In genomic region chr13:21469097-21469496, GRCm38 (mm10) we compare ENCODE assay signal across 10 mouse cellular contexts. TPM values are rescaled to one million over a fixed set of nuclear protein-coding genes. Genes with fewer than 3 reads are reported as not detected.
DNase-seq lines count a peak whose midpoint lies in the region; ATAC-seq and TF ChIP-seq lines count a peak whose summit lies in the region.
"Had no signal": no experiment of that assay in that cellular context is flagged by ENCODE, and none has a peak within 500 bp of the region (broad histone marks: within the 10 kb centered on the region; RNA-seq: fewer than 3 reads in every experiment).

No protein-coding gene starts in this region.

- peak overlapping the region; percentile 91 for H3K4me2 ChIP-seq in heart, embryonic 12.5 days
- H3K4me2 ChIP-seq in hindbrain, embryonic 14.5 days (replicated peaks): peak overlapping the region; percentile 82
- H3K4me2 ChIP-seq in liver, postnatal 0 days (ENCODE audit: low read depth, low read length): peak overlapping the region; percentile 97

- no peak for TF ChIP-seq EP300 in liver, postnatal 0 days (IDR thresholded peaks at IDR 0.05; ENCODE audit: low read depth)

- H3K4me1 ChIP-seq in heart, embryonic 12.5 days (replicated peaks): peaks cover 9% of the 10 kb centered on the region; the same call in 1 of the 2 replicates
- H3K4me1 ChIP-seq in hindbrain, embryonic 14.5 days (replicated peaks; ENCODE audit: control insufficient read depth, insufficient read depth, low read length): 0 out of 2 replicates have a peak, but pooled peaks cover 5% of the 10 kb centered on the region
- peaks cover 8% of the 10 kb centered on the region for H3K4me1 ChIP-seq in liver, postnatal 0 days (ENCODE audit: insufficient read depth)

- DNase-seq in heart, postnatal 25 days (ENCODE audit: low spot score): no peak
- peak; percentile 11 for DNase-seq in brain, adult 2 months (ENCODE audit: low read depth, low spot score)
- DNase-seq in hindbrain, embryonic 14.5 days (ENCODE audit: low spot score): no peak
- DNase-seq in liver, postnatal 0 days: no peak
- DNase-seq in frontal cortex, postnatal 14 days (ENCODE audit: low spot score in 2 of 2): no peak
- no peak for DNase-seq in layer of hippocampus, postnatal 36 days
- no peak for DNase-seq in adrenal gland, postnatal 10 days

- H3K27me3 ChIP-seq in heart, embryonic 12.5 days (replicated peaks): no peaks in the 10 kb centered on the region
- H3K27me3 ChIP-seq in hindbrain, embryonic 14.5 days (ENCODE audit: control insufficient read depth, insufficient read depth, low read length): no peaks in the 10 kb centered on the region; the same call in 1 of the 2 replicates
- no peaks in the 10 kb centered on the region for H3K27me3 ChIP-seq in liver, postnatal 0 days (ENCODE audit: insufficient read depth, low read length)

- H3K4me3 ChIP-seq in heart, embryonic 12.5 days: peak overlapping the region; percentile 66
- H3K4me3 ChIP-seq in hindbrain, embryonic 14.5 days (replicated peaks; ENCODE audit: low read length): no peak overlapping the region
- no peak overlapping the region; the same call in 1 of the 2 replicates for H3K4me3 ChIP-seq in liver, postnatal 0 days (ENCODE audit: low read depth, low read length)

- intact Hi-C loops in heart, postnatal 25 days (cut with DNase I): loop anchor here (5.0 kb wide), 2 partner anchors 38 to 63 kb away; partner anchors contain the start of gene Zkscan8

- no peaks in the 10 kb centered on the region for H3K9me3 ChIP-seq in heart, embryonic 12.5 days (replicated peaks)
- H3K9me3 ChIP-seq in hindbrain, embryonic 14.5 days (ENCODE audit: control insufficient read depth, low read length): no peaks in the 10 kb centered on the region
- no peaks in the 10 kb centered on the region for H3K9me3 ChIP-seq in liver, postnatal 0 days (ENCODE audit: low read length)

- no peak overlapping the region for H3K27ac ChIP-seq in heart, embryonic 12.5 days (ENCODE audit: poor library complexity, severe bottlenecking)
- no peak overlapping the region for H3K27ac ChIP-seq in hindbrain, embryonic 14.5 days
- H3K27ac ChIP-seq in liver, postnatal 0 days (ENCODE audit: low read depth): no peak overlapping the region

- H3K9ac ChIP-seq in heart, embryonic 12.5 days: no peak overlapping the region
- no peak overlapping the region for H3K9ac ChIP-seq in hindbrain, embryonic 14.5 days
- H3K9ac ChIP-seq in liver, postnatal 0 days (replicated peaks): no peak overlapping the region

- H3K36me3 ChIP-seq in heart, embryonic 12.5 days: no peaks in the 10 kb centered on the region
- H3K36me3 ChIP-seq in hindbrain, embryonic 14.5 days (replicated peaks; ENCODE audit: control insufficient read depth, insufficient read depth): no peaks in the 10 kb centered on the region
- no peaks in the 10 kb centered on the region for H3K36me3 ChIP-seq in liver, postnatal 0 days (replicated peaks; ENCODE audit: insufficient read depth, low read length)

- no peak for TF ChIP-seq CTCF in liver, postnatal 0 days (IDR thresholded peaks at IDR 0.05; ENCODE audit: low read depth)

- WGBS in heart, embryonic 12.5 days: 6% methylated on average over 9 of the region's 9 CpGs
- WGBS in hindbrain, embryonic 14.5 days: 25% methylated on average over 9 of the region's 9 CpGs
- WGBS in liver, postnatal 0 days (ENCODE audit: insufficient replicate concordance): 23% methylated on average over 9 of the region's 9 CpGs

- no peak for ATAC-seq in heart, embryonic 12.5 days (ENCODE audit: insufficient number of reproducible peaks, low FRiP score)
- no peak for ATAC-seq in hindbrain, embryonic 14.5 days (ENCODE audit: low FRiP score)
- ATAC-seq in liver, postnatal 0 days: no peak

RNA-seq across cellular contexts. Expression of gene Nkapl, which starts 0.8 kb away (rescaled TPM):
- 2.3 and 2.4 TPM in 2 replicates for polyA plus RNA-seq in heart, embryonic 12.5 days (2016; fragmentation: Nextera tagmentation; extraction: Ambion mirVana)
- total RNA-seq in heart, postnatal 25 days (2021): under 1 TPM; 0.39 to 0.75 TPM
- 3.0 and 3.7 TPM in 2 replicates for polyA plus RNA-seq in hindbrain, embryonic 14.5 days (2014; fragmentation: Nextera tagmentation; extraction: Ambion mirVana)
- polyA plus RNA-seq in liver, postnatal 0 days (2015; fragmentation: Nextera tagmentation; extraction: Ambion mirVana): 2.0 TPM in 2 replicates
- total RNA-seq in layer of hippocampus, postnatal 36 days (2021): 1 to 10 TPM in 1 of 2 experiments, under 1 TPM in 1; 0.78 to 1.2 TPM
- 1 to 10 TPM; 1.1 to 1.4 TPM for total RNA-seq in adrenal gland, postnatal 10 days (2021)

RNA-seq across cellular contexts. Expression of gene Zkscan4, which starts 9.6 kb away (rescaled TPM):
- 1.7 and 2.1 TPM in 2 replicates for polyA plus RNA-seq in heart, embryonic 12.5 days (2016; fragmentation: Nextera tagmentation; extraction: Ambion mirVana)
- total RNA-seq in heart, postnatal 25 days (2021): 1 to 10 TPM; 1.3 to 1.6 TPM
- polyA plus RNA-seq in hindbrain, embryonic 14.5 days (2014; fragmentation: Nextera tagmentation; extraction: Ambion mirVana): 8.9 and 9.9 TPM in 2 replicates
- polyA plus RNA-seq in liver, postnatal 0 days (2015; fragmentation: Nextera tagmentation; extraction: Ambion mirVana): 0.77 and 0.78 TPM in 2 replicates
- 1 to 10 TPM; 6.1 to 7.0 TPM for total RNA-seq in layer of hippocampus, postnatal 36 days (2021)
- 1 to 10 TPM; 2.4 to 3.4 TPM for total RNA-seq in adrenal gland, postnatal 10 days (2021)
- polyA plus RNA-seq: CD4-positive, CD25-positive, alpha-beta regulatory T cell, adult 4 months had no signal

RNA-seq across cellular contexts. Expression of gene Gm10065, which starts 10.1 kb away (rescaled TPM):
- not detected in 2 replicates for polyA plus RNA-seq in heart, embryonic 12.5 days (2016; fragmentation: Nextera tagmentation; extraction: Ambion mirVana)
- total RNA-seq in heart, postnatal 25 days (2021): not detected
- not detected in 2 replicates for polyA plus RNA-seq in hindbrain, embryonic 14.5 days (2014; fragmentation: Nextera tagmentation; extraction: Ambion mirVana)
- polyA plus RNA-seq in liver, postnatal 0 days (2015; fragmentation: Nextera tagmentation; extraction: Ambion mirVana): not detected in 2 replicates
- total RNA-seq in layer of hippocampus, postnatal 36 days (2021): not detected
- not detected for total RNA-seq in adrenal gland, postnatal 10 days (2021)
- total RNA-seq: adrenal gland, adult 2 months had no signal
- polyA plus RNA-seq: CD4-positive, CD25-positive, alpha-beta regulatory T cell, adult 4 months had no signal

RNA-seq across cellular contexts. Expression of gene Zscan26, which starts 15.6 kb away (rescaled TPM):
- polyA plus RNA-seq in heart, embryonic 12.5 days (2016; fragmentation: Nextera tagmentation; extraction: Ambion mirVana): 26.8 and 28.1 TPM in 2 replicates
- total RNA-seq in heart, postnatal 25 days (2021): 10 to 100 TPM; 20.2 to 21.8 TPM
- polyA plus RNA-seq in hindbrain, embryonic 14.5 days (2014; fragmentation: Nextera tagmentation; extraction: Ambion mirVana): 14.1 and 17.4 TPM in 2 replicates
- 13.3 and 15.2 TPM in 2 replicates for polyA plus RNA-seq in liver, postnatal 0 days (2015; fragmentation: Nextera tagmentation; extraction: Ambion mirVana)
- 10 to 100 TPM; 52.3 to 53.5 TPM for total RNA-seq in layer of hippocampus, postnatal 36 days (2021)
- 10 to 100 TPM; 28.9 to 37.3 TPM for total RNA-seq in adrenal gland, postnatal 10 days (2021)

RNA-seq across cellular contexts. Expression of gene AK157302, which starts 25.9 kb away (rescaled TPM):
- 0.24 and 0.33 TPM in 2 replicates for polyA plus RNA-seq in heart, embryonic 12.5 days (2016; fragmentation: Nextera tagmentation; extraction: Ambion mirVana)
- 10 to 100 TPM; 26.8 TPM for total RNA-seq in heart, postnatal 25 days (2021)
- polyA plus RNA-seq in hindbrain, embryonic 14.5 days (2014; fragmentation: Nextera tagmentation; extraction: Ambion mirVana): 0.25 and 0.42 TPM in 2 replicates
- polyA plus RNA-seq in liver, postnatal 0 days (2015; fragmentation: Nextera tagmentation; extraction: Ambion mirVana): 0.52 and 0.70 TPM in 2 replicates
- 10 to 100 TPM; 21.6 to 23.2 TPM for total RNA-seq in layer of hippocampus, postnatal 36 days (2021)
- total RNA-seq in adrenal gland, postnatal 10 days (2021): 10 to 100 TPM; 17.2 to 18.4 TPM
